Mouse (Mus musculus) cerebellum, adult 2 months (tissue): ENCODE measurements around the gene Gucd1.

ENCODE experiments used
- CTCF ChIP-seq: fragments of 200-500 bp; IDR thresholded peaks from 2 replicates; pipeline ENCODE4 v1.5.1; 2011; ENCODE audit warnings: low read depth, mild to moderate bottlenecking, control low read depth, low read length, moderate library complexity, borderline replicate concordance; ENCODE audit not compliant: insufficient read depth
- POLR2A ChIP-seq: fragments of 200-500 bp; IDR thresholded peaks from 2 replicates; pipeline ENCODE4 v1.6.1; 2011; ENCODE audit warnings: low read length, control low read depth, borderline replicate concordance; ENCODE audit not compliant: insufficient read depth

DNA sequence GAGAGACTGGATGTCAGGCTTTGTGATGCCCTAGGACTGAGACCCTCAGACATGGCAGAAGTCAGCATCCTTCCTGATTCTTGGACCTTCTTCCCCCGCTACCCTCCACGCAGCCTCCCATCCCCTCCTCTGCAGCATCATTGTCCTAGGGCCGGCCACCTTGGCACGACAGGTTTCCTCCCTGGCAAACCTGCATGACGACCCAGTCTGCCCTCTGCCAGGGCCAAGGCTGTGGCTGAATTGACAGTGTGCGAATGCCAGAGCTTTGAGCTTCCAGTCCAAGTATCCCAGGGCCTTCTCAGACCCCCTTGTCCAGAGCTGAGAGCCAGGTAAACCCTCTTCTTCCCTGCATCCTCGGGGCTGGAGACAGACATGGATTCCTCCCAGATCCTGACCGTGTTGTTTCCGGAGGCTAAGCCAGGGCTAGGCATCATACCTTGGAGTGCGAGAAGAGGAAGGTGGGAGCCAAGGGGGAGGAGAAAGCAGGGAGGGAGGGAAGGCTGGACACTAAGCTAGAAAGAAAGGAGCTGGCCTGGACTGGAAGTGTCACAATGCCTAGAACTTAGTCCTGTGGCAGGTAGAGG lies 43.4 kb upstream of the Gucd1 start, which contains the start of gene Ggt1:
- TF ChIP-seq CTCF (no peak), POLR2A (no peak)
